Mouse (Mus musculus): ENCODE data around the gene Tcf25. TPM values are rescaled to one million over a fixed set of nuclear protein-coding genes. Genes with fewer than 3 reads are reported as not detected.

Gene Tcf25
- polyA plus RNA-seq, 1 experiment: 239 TPM

DNA sequence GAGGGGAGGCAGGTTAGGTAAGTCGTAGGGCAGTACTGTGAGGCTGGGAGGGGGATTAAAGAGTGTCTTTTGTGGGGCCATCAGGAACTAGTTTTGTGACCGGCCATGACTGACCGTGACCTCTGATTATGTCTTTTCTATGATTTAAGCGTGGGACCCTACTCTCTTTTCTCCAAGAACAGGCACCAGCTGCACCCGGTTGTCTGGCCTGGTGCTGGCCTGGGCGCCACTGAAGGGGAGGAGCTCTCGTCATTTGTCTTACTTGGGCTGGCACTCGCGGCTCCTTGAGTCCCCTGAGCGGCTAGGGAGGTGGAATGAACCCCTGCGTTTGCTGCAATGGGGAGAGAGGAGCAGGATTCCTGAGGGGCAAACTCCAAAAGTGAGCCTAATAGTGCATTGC lies 20.3 kb upstream of the Tcf25 start:
- Histone ChIP-seq H3K27ac (ENCODE audit: insufficient read depth, low read length) (no peak overlapping the region), H3K36me3 (ENCODE audit: control insufficient read depth, insufficient read depth, low read length, poor library complexity, severe bottlenecking) (no peaks in the 10 kb centered on the region), H3K4me3 (ENCODE audit: low read depth, low read length) (no peak overlapping the region), H3K4me1 (ENCODE audit: control insufficient read depth, insufficient read depth, low read length) (no peaks in the 10 kb centered on the region), H3K9ac (ENCODE audit: low read depth, poor library complexity, severe bottlenecking) (no peak overlapping the region), H3K9me3 (replicated peaks; ENCODE audit: control insufficient read depth, insufficient read depth, low read length, poor library complexity, severe bottlenecking) (no peaks in the 10 kb centered on the region), H3K27me3 (ENCODE audit: control insufficient read depth, insufficient read depth, low read length, poor library complexity, severe bottlenecking) (no peaks in the 10 kb centered on the region)
- TF ChIP-seq POLR2A (IDR thresholded peaks at IDR 0.05; ENCODE audit: insufficient read depth, low read length) (no peak), CTCF (IDR thresholded peaks at IDR 0.05; ENCODE audit: low read depth, low read length) (no peak), EP300 (IDR thresholded peaks at IDR 0.05; ENCODE audit: insufficient read depth, low read depth, low read length) (no peak)

DNA sequence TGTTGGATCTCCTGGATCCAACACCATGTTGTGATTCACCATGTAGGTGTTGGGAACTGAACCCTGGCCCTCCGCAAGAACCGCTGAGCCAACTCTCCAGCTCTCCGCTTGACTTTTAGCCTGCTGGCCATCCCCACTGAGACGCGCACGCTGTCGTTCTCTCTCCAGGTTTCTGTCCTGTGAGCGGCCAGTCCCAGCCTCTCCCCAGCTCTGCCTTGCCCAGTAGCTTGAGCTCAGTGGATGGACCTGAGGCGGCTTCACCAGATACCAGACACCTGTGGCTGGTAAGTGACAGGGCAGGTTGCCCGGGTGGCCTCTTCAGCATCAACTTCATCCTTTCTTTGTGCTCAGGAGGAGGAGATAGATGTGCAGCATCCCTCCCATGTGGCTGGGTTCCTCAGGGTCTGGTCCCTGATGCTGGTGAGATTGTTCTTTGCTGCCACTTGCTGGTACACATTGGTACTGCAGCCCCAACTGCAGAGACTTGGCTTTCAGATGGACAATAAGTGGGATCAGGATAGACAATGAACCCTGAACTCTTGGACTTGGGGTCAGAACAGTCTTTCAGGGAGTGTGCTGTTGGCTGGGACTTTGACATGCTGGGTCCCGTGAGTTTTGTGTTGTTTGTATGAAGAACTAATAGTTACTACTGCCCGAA lies 12.3 kb upstream of the Tcf25 start:
- no peaks in the 10 kb centered on the region for H3K4me1 ChIP-seq (ENCODE audit: control insufficient read depth, insufficient read depth, low read length)
- TF ChIP-seq POLR2A (IDR thresholded peaks at IDR 0.05; ENCODE audit: insufficient read depth, low read length) (no peak), CTCF (IDR thresholded peaks at IDR 0.05; ENCODE audit: low read depth, low read length) (peak; percentile 91)
- no peak overlapping the region for H3K4me3 ChIP-seq (ENCODE audit: low read depth, low read length)
- no peaks in the 10 kb centered on the region for H3K9me3 ChIP-seq (replicated peaks; ENCODE audit: control insufficient read depth, insufficient read depth, low read length, poor library complexity, severe bottlenecking)
- no peak overlapping the region for H3K27ac ChIP-seq (ENCODE audit: insufficient read depth, low read length)
- no peaks in the 10 kb centered on the region for H3K27me3 ChIP-seq (ENCODE audit: control insufficient read depth, insufficient read depth, low read length, poor library complexity, severe bottlenecking)
- H3K9ac ChIP-seq (ENCODE audit: low read depth, poor library complexity, severe bottlenecking): no peak overlapping the region
- no peaks in the 10 kb centered on the region for H3K36me3 ChIP-seq (ENCODE audit: control insufficient read depth, insufficient read depth, low read length, poor library complexity, severe bottlenecking)

DNA sequence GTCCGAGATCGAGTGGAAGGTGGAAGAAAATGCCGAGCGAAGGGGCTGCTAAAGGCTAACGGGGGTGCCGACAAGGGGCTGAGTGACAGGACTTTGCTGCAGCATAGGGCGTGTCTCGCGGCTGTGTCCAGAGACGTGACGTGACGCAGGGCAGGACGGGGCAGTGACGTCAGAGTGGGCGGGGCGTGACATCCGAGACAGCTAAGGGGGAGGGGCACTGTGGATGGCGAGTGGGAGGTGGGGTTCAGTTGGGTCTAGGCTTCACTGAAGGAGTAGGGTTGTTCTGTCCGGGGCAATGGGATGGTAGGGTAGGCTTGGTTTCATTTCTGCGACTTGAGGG lies 656 bp downstream of the Tcf25 start:
- peaks cover 2% of the 10 kb centered on the region for H3K4me1 ChIP-seq (ENCODE audit: control insufficient read depth, insufficient read depth, low read length)
- no peaks in the 10 kb centered on the region for H3K9me3 ChIP-seq (replicated peaks; ENCODE audit: control insufficient read depth, insufficient read depth, low read length, poor library complexity, severe bottlenecking)
- 0 out of 2 replicates have a peak, but pooled peaks cover 2% of the 10 kb centered on the region for H3K36me3 ChIP-seq (ENCODE audit: control insufficient read depth, insufficient read depth, low read length, poor library complexity, severe bottlenecking)
- H3K9ac ChIP-seq (ENCODE audit: low read depth, poor library complexity, severe bottlenecking): peak overlapping the region; percentile 78
- H3K27ac ChIP-seq (ENCODE audit: insufficient read depth, low read length): no peak overlapping the region
- TF ChIP-seq POLR2A (IDR thresholded peaks at IDR 0.05; ENCODE audit: insufficient read depth, low read length): no peak
- TF ChIP-seq EP300 (IDR thresholded peaks at IDR 0.05; ENCODE audit: insufficient read depth, low read depth, low read length): 0 out of 2 replicates have a peak, but pooled peaks have one; percentile 19
- no peak for TF ChIP-seq CTCF (IDR thresholded peaks at IDR 0.05; ENCODE audit: low read depth, low read length)
- H3K4me3 ChIP-seq (ENCODE audit: low read depth, low read length): peak overlapping the region; percentile 63
- H3K27me3 ChIP-seq (ENCODE audit: control insufficient read depth, insufficient read depth, low read length, poor library complexity, severe bottlenecking): no peaks in the 10 kb centered on the region

DNA sequence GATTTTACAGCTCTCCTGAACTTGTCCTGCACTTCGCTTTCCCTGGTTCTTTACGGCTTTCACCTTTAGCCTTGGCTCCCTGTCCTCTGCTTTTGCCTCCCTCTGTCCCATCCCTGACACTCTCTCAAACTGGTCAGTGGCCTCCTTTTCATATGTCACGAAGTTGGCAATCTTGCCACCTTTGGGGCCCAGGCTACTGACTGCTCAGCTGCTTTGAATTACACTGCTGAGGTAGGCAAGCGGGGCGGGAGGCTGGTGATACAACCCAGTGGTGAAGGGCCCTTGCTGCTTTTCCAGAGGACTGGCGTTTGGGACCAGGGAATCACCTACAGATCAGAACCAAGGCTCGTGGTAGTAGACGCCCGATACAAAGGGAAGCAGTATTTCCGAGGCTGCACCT lies 2.1 kb downstream of the Tcf25 start:
- Histone ChIP-seq H3K4me3 (ENCODE audit: low read depth, low read length) (no peak overlapping the region), H3K36me3 (ENCODE audit: control insufficient read depth, insufficient read depth, low read length, poor library complexity, severe bottlenecking) (0 out of 2 replicates have a peak, but pooled peaks cover 2% of the 10 kb centered on the region), H3K9ac (ENCODE audit: low read depth, poor library complexity, severe bottlenecking) (peak overlapping the region; percentile 9; the same call in 1 of the 2 replicates), H3K27ac (ENCODE audit: insufficient read depth, low read length) (0 out of 2 replicates have a peak overlapping the region, but pooled peaks have one; percentile 55), H3K4me1 (ENCODE audit: control insufficient read depth, insufficient read depth, low read length) (peaks cover 2% of the 10 kb centered on the region), H3K9me3 (replicated peaks; ENCODE audit: control insufficient read depth, insufficient read depth, low read length, poor library complexity, severe bottlenecking) (no peaks in the 10 kb centered on the region), H3K27me3 (ENCODE audit: control insufficient read depth, insufficient read depth, low read length, poor library complexity, severe bottlenecking) (no peaks in the 10 kb centered on the region)
- TF ChIP-seq POLR2A (IDR thresholded peaks at IDR 0.05; ENCODE audit: insufficient read depth, low read length) (no peak), EP300 (IDR thresholded peaks at IDR 0.05; ENCODE audit: insufficient read depth, low read depth, low read length) (no peak), CTCF (IDR thresholded peaks at IDR 0.05; ENCODE audit: low read depth, low read length) (no peak)

DNA sequence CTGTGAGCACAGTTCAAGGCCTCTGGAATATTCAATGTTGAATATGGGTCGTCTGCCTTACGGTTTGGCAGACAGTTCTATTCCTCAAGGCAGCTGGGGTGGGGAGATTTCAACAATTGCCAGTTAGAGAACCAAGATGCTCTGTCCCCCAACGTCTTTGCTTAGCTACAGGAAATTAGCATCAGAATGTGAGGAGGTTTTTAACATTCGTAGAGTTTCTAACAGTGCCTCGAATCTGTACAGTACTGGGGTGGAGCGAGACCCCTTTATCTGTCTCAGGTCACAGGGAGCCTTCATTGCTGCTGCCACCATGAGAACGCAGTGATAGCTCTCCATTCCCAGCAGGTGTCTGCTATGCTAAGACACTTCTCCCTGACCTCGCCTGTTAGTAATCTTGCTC lies 2.6 kb downstream of the Tcf25 start:
- Histone ChIP-seq H3K4me1 (ENCODE audit: control insufficient read depth, insufficient read depth, low read length) (peaks cover 2% of the 10 kb centered on the region), H3K36me3 (ENCODE audit: control insufficient read depth, insufficient read depth, low read length, poor library complexity, severe bottlenecking) (0 out of 2 replicates have a peak, but pooled peaks cover 2% of the 10 kb centered on the region), H3K4me3 (ENCODE audit: low read depth, low read length) (no peak overlapping the region), H3K9ac (ENCODE audit: low read depth, poor library complexity, severe bottlenecking) (peak overlapping the region; percentile 34; the same call in 1 of the 2 replicates), H3K9me3 (replicated peaks; ENCODE audit: control insufficient read depth, insufficient read depth, low read length, poor library complexity, severe bottlenecking) (no peaks in the 10 kb centered on the region), H3K27me3 (ENCODE audit: control insufficient read depth, insufficient read depth, low read length, poor library complexity, severe bottlenecking) (no peaks in the 10 kb centered on the region), H3K27ac (ENCODE audit: insufficient read depth, low read length) (peak overlapping the region; percentile 55)
- TF ChIP-seq POLR2A (IDR thresholded peaks at IDR 0.05; ENCODE audit: insufficient read depth, low read length): no peak
- TF ChIP-seq EP300 (IDR thresholded peaks at IDR 0.05; ENCODE audit: insufficient read depth, low read depth, low read length): no peak
- TF ChIP-seq CTCF (IDR thresholded peaks at IDR 0.05; ENCODE audit: low read depth, low read length): no peak

DNA sequence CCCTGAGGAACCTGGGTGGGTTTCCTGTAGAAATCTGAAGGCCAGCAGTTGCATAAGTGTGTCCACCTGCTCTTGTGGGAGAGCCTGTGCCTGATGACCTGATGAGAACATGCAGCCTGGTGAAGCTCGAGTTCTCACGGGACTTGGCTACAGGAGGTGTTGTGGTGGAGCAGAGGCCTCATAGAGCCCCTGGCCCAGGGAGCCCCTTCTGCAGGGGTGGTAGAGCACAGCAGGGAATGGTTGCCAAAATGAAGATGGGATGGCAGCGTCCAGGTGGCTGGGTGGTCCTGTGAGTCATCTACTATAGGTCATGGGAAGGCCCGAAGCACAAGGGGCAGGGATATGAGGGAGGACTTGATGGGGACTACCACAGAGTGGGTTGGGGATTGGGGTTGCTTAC lies 8.2 kb downstream of the Tcf25 start:
- Histone ChIP-seq H3K4me3 (ENCODE audit: low read depth, low read length) (no peak overlapping the region), H3K9me3 (replicated peaks; ENCODE audit: control insufficient read depth, insufficient read depth, low read length, poor library complexity, severe bottlenecking) (no peaks in the 10 kb centered on the region), H3K4me1 (ENCODE audit: control insufficient read depth, insufficient read depth, low read length) (no peaks in the 10 kb centered on the region), H3K27me3 (ENCODE audit: control insufficient read depth, insufficient read depth, low read length, poor library complexity, severe bottlenecking) (no peaks in the 10 kb centered on the region), H3K9ac (ENCODE audit: low read depth, poor library complexity, severe bottlenecking) (no peak overlapping the region), H3K27ac (ENCODE audit: insufficient read depth, low read length) (no peak overlapping the region), H3K36me3 (ENCODE audit: control insufficient read depth, insufficient read depth, low read length, poor library complexity, severe bottlenecking) (peaks cover 28% of the 10 kb centered on the region)
- TF ChIP-seq EP300 (IDR thresholded peaks at IDR 0.05; ENCODE audit: insufficient read depth, low read depth, low read length): no peak
- TF ChIP-seq POLR2A (IDR thresholded peaks at IDR 0.05; ENCODE audit: insufficient read depth, low read length): no peak
- TF ChIP-seq CTCF (IDR thresholded peaks at IDR 0.05; ENCODE audit: low read depth, low read length): no peak
